Mouse (Mus musculus) liver, postnatal 0 days (tissue): ENCODE measurements around the gene Serpinc1. TPM values are rescaled to one million over a fixed set of nuclear protein-coding genes. Genes with fewer than 3 reads are reported as not detected.

Experiments used
- ATAC-seq: fragments of 200-750 bp; cut with Nextera tagmentation; 2 replicates; pipeline ENCODE4 v1.8.0; 2017; ENCODE audit warnings: mild to moderate bottlenecking, moderate library complexity
- DNase-seq: peaks from one replicate; pipeline ENCODE4 v3.0.0-alpha.2; 2016
- H3K27ac ChIP-seq: fragments of 300-500 bp; sonication (generic); 2 replicates; pipeline ENCODE4 v1.5.1; 2014; ENCODE audit warnings: antibody characterized with exemption, moderate library complexity, mild to moderate bottlenecking, low read depth
- H3K27me3 ChIP-seq: fragments of 300-500 bp; sonication (generic); 2 replicates; pipeline ENCODE4 v1.6.1; 2014; ENCODE audit warnings: low read length, control low read depth, mixed read lengths; ENCODE audit not compliant: insufficient read depth
- H3K36me3 ChIP-seq: fragments of 300-500 bp; sonication (generic); replicated peaks from 2 replicates; pipeline ENCODE4 v1.6.1; 2014; ENCODE audit warnings: mild to moderate bottlenecking, control low read depth, low read length, moderate library complexity, mixed read lengths; ENCODE audit not compliant: insufficient read depth
- H3K4me1 ChIP-seq: fragments of 300-500 bp; sonication (generic); 2 replicates; pipeline ENCODE4 v1.6.1; 2014; ENCODE audit warnings: antibody characterized with exemption, mild to moderate bottlenecking, control low read depth; ENCODE audit not compliant: insufficient read depth
- H3K4me2 ChIP-seq: fragments of 300-500 bp; sonication (generic); 2 replicates; pipeline ENCODE4 v1.6.1; 2014; ENCODE audit warnings: low read depth, mild to moderate bottlenecking, low read length, moderate library complexity, mixed read lengths
- H3K4me3 ChIP-seq: fragments of 300-500 bp; sonication (generic); 2 replicates; pipeline ENCODE4 v1.5.1; 2014; ENCODE audit warnings: low read depth, low read length
- H3K9ac ChIP-seq: fragments of 300-500 bp; sonication (generic); replicated peaks from 2 replicates; pipeline ENCODE4 v1.6.1; 2014; ENCODE audit warnings: mild to moderate bottlenecking, moderate library complexity
- H3K9me3 ChIP-seq: fragments of 300-500 bp; sonication (generic); 2 replicates; pipeline ENCODE4 v1.6.1; 2016; ENCODE audit warnings: mild to moderate bottlenecking, control low read depth, low read length, mixed read lengths
- CTCF ChIP-seq: sonication (generic); IDR thresholded peaks from 2 replicates; pipeline ENCODE4 v1.5.1; 2016; ENCODE audit warnings: antibody characterized with exemption, low read depth
- EP300 ChIP-seq: IDR thresholded peaks from 2 replicates; pipeline ENCODE4 v1.6.1; 2016; ENCODE audit warnings: antibody characterized with exemption, low read depth, mild to moderate bottlenecking
- WGBS: fragments of 180-500 bp; shearing (Covaris S2); extraction: QIAGEN DNeasy Blood & Tissue Kit; methylation state at CpG from one replicate; pipeline ENCODE4 v1.1.7; 2014; ENCODE audit not compliant: insufficient replicate concordance; 5-methylcytosine and 5-hydroxymethylcytosine counted together
- polyA plus RNA-seq: library from polyadenylated mRNA; unstranded; fragments of >200 nt; fragmentation: Nextera tagmentation; extraction: Ambion mirVana; gene quantifications from 2 replicates; pipeline ENCODE4 v1.2.1, GENCODE M21; 2015

The Serpinc1 gene
- polyA plus RNA-seq, 1 experiment from 2014 or later: 3,165 TPM

DNA sequence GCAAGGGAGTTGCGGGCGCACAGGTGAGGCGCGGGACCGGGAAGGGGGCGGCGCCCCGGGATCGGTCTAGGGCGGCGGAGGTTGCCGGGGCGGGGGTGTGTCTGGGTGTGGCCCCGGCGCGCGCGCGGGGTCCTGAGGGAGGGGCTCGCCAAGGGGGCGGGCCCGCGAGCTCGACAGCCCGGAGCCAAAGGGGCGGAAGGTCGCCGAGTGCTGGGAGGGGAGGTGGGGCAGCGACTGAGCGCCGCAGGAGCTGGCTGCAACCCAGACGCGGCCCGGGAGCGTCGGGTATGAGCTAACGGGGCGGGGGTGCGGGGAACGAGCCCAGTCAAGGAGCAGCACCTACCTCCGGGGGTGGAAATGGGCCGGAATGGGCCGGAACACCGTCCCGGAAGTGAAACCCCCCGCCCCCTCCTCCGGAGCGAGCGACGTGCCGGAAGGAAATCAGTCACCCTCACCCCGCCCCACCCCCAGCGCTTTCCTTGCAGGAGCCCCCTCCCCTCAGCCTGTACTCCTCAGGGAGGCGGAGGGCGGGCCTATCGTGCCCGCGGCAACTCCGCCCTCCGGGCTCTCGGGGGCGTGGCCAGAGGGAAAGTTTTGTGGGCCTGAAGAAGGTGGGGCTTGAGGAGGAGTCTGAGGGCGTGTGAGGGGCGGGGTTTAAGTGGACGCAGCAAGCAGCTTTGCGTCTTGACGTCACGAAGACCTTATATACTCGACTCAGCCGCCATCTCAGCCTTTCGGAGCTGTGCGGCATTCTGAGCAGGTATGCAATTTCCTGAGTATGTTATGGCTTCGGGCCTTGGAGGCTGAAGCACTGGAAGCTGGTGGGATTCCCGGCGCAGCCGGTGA is 56.3 kb downstream of the Serpinc1 start, which contains the start of gene Zbtb37:
TSS of gene Zbtb37 (minus strand) at position 415 of the 846 bp plus-strand sequence.
- no peak; the same call in 1 of the 2 replicates for TF ChIP-seq EP300
- no peak for TF ChIP-seq CTCF
- peak within 1 kb of the TSS; percentile 95 for H3K27ac ChIP-seq
- no peaks in the 10 kb centered on the region for H3K27me3 ChIP-seq
- H3K36me3 ChIP-seq: peaks cover 36% of the 10 kb centered on the region
- no peaks in the 10 kb centered on the region for H3K9me3 ChIP-seq
- DNase-seq (peak; percentile 99), ATAC-seq (peak; percentile 86)
- H3K4me1 ChIP-seq: peaks cover 18% of the 10 kb centered on the region
- peak within 1 kb of the TSS; percentile 81 for H3K4me3 ChIP-seq
- WGBS: 1% methylated on average over 54 of the region's 76 CpGs
- peak within 1 kb of the TSS; percentile 82 for H3K9ac ChIP-seq
- H3K4me2 ChIP-seq: peak within 1 kb of the TSS; percentile 92

DNA sequence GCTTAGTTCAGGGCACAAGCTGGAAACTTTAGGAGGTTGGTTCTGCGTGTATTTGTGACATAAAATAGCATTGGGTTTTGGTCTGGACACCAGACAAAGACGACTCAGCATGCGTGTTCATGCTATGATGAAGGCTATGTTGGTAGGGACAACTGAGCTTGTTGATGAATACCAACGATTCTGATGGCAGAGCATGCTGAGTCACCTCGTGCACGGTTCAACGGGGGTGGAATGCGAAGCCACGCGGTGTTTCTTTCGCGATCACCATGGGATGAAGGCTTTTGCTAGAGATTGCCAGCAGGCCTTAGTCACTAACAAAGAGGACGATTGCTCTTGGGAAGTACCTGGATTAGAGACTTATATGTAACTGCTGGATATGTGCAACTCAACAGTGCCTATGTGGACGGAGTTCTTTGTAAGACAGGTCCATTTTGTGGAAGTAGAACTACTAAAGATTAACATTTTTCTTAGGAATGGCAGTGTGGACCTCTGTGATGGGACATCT is 56.9 kb downstream of the Serpinc1 start:
- no peaks in the 10 kb centered on the region for H3K27me3 ChIP-seq
- H3K4me1 ChIP-seq: peaks cover 18% of the 10 kb centered on the region
- WGBS: under 1% methylated on average over 14 of the region's 14 CpGs
- ATAC-seq (peak; percentile 57), DNase-seq (no peak)
- peak overlapping the region; percentile 95 for H3K27ac ChIP-seq
- H3K9me3 ChIP-seq: no peaks in the 10 kb centered on the region
- peak overlapping the region; percentile 82 for H3K9ac ChIP-seq
- H3K36me3 ChIP-seq: peaks cover 38% of the 10 kb centered on the region
- H3K4me3 ChIP-seq: peak overlapping the region; percentile 81
- TF ChIP-seq EP300 (no peak), CTCF (no peak)
- peak overlapping the region; percentile 92 for H3K4me2 ChIP-seq

DNA sequence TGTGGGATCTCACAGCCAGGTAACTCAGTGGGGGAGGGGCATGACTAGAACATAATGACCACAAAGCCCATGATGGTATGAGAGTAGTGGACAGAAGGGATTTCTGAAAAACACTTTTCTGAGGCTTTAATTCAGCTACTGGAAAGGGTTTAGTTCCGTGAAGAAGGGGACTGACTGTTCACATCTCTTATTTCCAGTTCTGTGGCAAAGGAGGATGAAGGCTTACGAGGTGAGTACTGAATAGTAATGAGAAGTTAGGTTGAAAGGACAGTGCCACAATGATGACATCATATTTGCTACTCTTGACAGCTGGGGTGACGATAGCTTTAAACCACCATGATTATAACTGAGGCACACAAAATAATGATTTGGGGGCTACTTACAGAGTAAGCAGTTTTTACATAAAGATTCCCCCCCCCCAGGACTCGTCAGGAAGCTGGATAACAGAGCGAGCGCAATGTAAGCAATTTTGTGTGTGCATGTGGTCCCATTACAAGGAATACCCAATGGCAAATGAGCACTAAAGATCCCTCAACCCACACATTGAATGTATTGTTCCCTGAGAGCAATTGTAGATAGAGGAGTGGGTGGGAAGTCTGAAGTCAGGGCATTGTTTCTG is 57.5 kb downstream of the Serpinc1 start:
- Histone ChIP-seq H3K9me3 (no peaks in the 10 kb centered on the region), H3K9ac (peak overlapping the region; percentile 82), H3K27me3 (no peaks in the 10 kb centered on the region), H3K27ac (peak overlapping the region; percentile 95), H3K4me1 (peaks cover 18% of the 10 kb centered on the region), H3K36me3 (peaks cover 37% of the 10 kb centered on the region), H3K4me2 (peak overlapping the region; percentile 92), H3K4me3 (peak overlapping the region; percentile 81)
- no peak for TF ChIP-seq CTCF
- TF ChIP-seq EP300: no peak
- DNase-seq: peak; percentile 43
- WGBS: 1% methylated on average over 6 of the region's 6 CpGs
- ATAC-seq: no peak

DNA sequence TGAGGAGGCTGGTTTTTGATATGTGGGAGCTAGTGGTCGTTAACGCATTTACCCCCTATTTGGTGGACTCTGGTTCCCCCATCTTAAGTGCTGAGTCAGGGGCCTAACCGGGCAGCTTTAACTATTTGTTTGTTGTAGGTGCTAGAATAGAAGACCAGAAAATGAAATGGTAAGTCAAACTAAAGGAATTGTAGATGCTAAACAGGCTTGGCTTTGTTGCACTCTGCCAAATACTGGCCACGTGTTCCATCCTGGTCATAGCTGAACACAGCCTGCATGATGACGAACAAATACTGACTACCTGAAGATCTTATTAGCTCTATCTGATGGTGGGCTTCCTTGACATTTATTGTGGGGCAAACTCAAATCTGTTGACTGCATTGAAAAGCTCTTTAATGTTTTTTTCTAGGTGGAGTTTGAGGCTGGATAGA is 58.0 kb downstream of the Serpinc1 start:
- Histone ChIP-seq H3K4me1 (peaks cover 18% of the 10 kb centered on the region), H3K36me3 (peaks cover 41% of the 10 kb centered on the region), H3K4me3 (peak overlapping the region; percentile 81), H3K27me3 (no peaks in the 10 kb centered on the region), H3K27ac (peak overlapping the region; percentile 95), H3K9me3 (no peaks in the 10 kb centered on the region), H3K4me2 (peak overlapping the region; percentile 92), H3K9ac (peak overlapping the region; percentile 82)
- DNase-seq (peak; percentile 18), ATAC-seq (no peak)
- WGBS: 0% methylated on average over 5 of the region's 5 CpGs
- TF ChIP-seq EP300: no peak
- TF ChIP-seq CTCF: no peak

DNA sequence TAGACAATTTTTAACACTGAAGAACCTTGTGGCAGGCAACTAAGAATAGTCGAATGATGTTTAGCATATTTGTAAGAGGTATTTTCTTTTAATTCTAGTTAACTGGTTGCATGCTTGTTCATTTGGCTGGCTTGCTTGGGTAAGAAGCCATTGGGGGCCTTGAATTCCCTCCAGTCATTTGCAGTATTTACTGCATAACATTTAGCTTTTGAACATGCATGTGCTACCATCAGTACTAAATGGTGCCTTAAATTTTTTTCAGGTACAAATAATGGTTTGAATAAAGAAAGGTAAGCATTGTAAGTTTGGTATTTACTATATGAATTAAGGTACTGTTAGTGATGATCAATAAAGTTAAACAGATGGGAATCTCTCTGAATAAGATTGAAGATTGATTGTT is 58.6 kb downstream of the Serpinc1 start:
- Histone ChIP-seq H3K4me1 (peaks cover 18% of the 10 kb centered on the region), H3K4me2 (peak overlapping the region; percentile 92), H3K36me3 (peaks cover 41% of the 10 kb centered on the region), H3K9ac (peak overlapping the region; percentile 82), H3K27ac (peak overlapping the region; percentile 95), H3K9me3 (no peaks in the 10 kb centered on the region), H3K4me3 (peak overlapping the region; percentile 81), H3K27me3 (no peaks in the 10 kb centered on the region)
- WGBS: 0% methylated on average over 1 of the region's 1 CpGs
- DNase-seq (no peak), ATAC-seq (no peak)
- TF ChIP-seq EP300 (no peak), CTCF (no peak)

DNA sequence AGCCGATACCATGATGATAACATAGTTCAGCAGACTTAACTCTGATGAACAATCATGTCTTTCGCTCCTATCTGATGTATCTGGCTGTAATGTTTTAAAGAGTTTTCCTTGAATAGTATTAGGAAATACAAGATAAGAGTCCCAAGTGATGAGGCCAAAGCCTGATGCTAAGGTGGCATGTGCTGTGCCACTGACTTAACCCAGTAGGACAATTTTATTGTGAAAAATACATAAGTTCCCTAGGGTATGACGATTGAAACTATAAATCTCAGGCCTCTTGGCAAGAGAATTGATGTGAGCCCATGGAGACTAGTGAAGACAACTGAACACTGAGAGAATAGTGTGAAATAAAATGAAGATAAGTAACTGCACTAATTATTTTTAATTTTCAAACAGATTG is 59.2 kb downstream of the Serpinc1 start:
- H3K9ac ChIP-seq: no peak overlapping the region; the same call in 1 of the 2 replicates
- peaks cover 43% of the 10 kb centered on the region for H3K36me3 ChIP-seq
- H3K4me2 ChIP-seq: peak overlapping the region; percentile 92
- DNase-seq (no peak), ATAC-seq (no peak)
- no peaks in the 10 kb centered on the region for H3K27me3 ChIP-seq
- peak overlapping the region; percentile 81 for H3K4me3 ChIP-seq
- WGBS: 16% methylated on average over 3 of the region's 3 CpGs
- peaks cover 18% of the 10 kb centered on the region for H3K4me1 ChIP-seq
- TF ChIP-seq EP300: no peak
- no peak for TF ChIP-seq CTCF
- H3K9me3 ChIP-seq: no peaks in the 10 kb centered on the region
- no peak overlapping the region for H3K27ac ChIP-seq
